In the genomic region with DNA sequence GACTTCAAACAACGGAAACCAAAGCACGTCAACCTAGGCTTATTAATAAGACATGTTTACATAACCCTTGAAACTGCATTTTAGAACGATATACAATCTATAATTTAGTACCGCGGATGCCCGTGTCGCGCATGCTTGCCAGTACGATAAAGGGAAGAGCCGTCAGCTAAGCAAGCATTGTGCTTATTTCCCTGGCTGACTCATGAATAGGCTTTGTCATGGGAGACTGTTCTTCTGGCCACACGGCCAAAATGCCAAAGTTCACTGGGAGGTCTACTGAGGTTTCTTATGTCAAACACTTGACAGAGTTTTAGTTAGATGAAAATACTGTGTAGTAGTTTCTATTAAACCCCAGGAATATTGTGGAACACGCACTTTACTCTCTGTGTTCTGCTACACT, we compare ENCODE assay signal across 8 mouse cellular contexts. TPM values are rescaled to one million over a fixed set of nuclear protein-coding genes. Genes with fewer than 3 reads are reported as not detected.
DNase-seq lines count a peak whose midpoint lies in the region; ATAC-seq lines count a peak whose summit lies in the region.

No protein-coding gene starts in this region.

- peak overlapping the region; percentile 59 for H3K27ac ChIP-seq in heart, embryonic 12.5 days (ENCODE audit: poor library complexity, severe bottlenecking)
- H3K27ac ChIP-seq in kidney, embryonic 14.5 days (ENCODE audit: low read depth, low read length), result peak overlapping the region; percentile 94; the same call in 1 of the 2 replicates
- peak overlapping the region; percentile 90 for H3K27ac ChIP-seq in stomach, embryonic 16.5 days (ENCODE audit: low read length)

- peak; percentile 39 to 44 for DNase-seq in adrenal gland, adult 18-20 months (ENCODE audit: low spot score in 2 of 2)
- no peak for DNase-seq in ovary, postnatal 10 days (ENCODE audit: low spot score)
- no peak for DNase-seq in right cerebral cortex, postnatal 4 days

- no peaks in the 10 kb centered on the region for H3K27me3 ChIP-seq in heart, embryonic 12.5 days (replicated peaks)
- no peaks in the 10 kb centered on the region for H3K27me3 ChIP-seq in kidney, embryonic 14.5 days (ENCODE audit: control insufficient read depth, insufficient read depth, low read length)
- H3K27me3 ChIP-seq in stomach, embryonic 16.5 days (ENCODE audit: control insufficient read depth, insufficient read depth, low read length), result no peaks in the 10 kb centered on the region

- 66% methylated on average over 12 of the region's 12 CpGs for WGBS in heart, embryonic 12.5 days
- WGBS in kidney, embryonic 14.5 days, result 28% methylated on average over 12 of the region's 12 CpGs
- 19% methylated on average over 12 of the region's 12 CpGs for WGBS in stomach, embryonic 16.5 days

- H3K4me1 ChIP-seq in heart, embryonic 12.5 days (replicated peaks), result peaks cover 22% of the 10 kb centered on the region
- H3K4me1 ChIP-seq in kidney, embryonic 14.5 days (ENCODE audit: control insufficient read depth, insufficient read depth, low read length), result peaks cover 10% of the 10 kb centered on the region
- peaks cover 8% of the 10 kb centered on the region for H3K4me1 ChIP-seq in stomach, embryonic 16.5 days (ENCODE audit: control insufficient read depth, insufficient read depth, low read length)

- H3K4me2 ChIP-seq in heart, embryonic 12.5 days, result no peak overlapping the region
- H3K4me2 ChIP-seq in kidney, embryonic 14.5 days (replicated peaks; ENCODE audit: low read depth, low read length), result peak overlapping the region; percentile 71; the same call in 1 of the 2 replicates
- H3K4me2 ChIP-seq in stomach, embryonic 16.5 days (ENCODE audit: low read depth, low read length), result peak overlapping the region; percentile 76

- ATAC-seq in CD4-positive, CD25-positive, alpha-beta regulatory T cell, adult 4 months, result peak; percentile 40
- ATAC-seq in heart, embryonic 12.5 days (ENCODE audit: insufficient number of reproducible peaks, low FRiP score), result no peak
- ATAC-seq in kidney, embryonic 14.5 days (ENCODE audit: low FRiP score, low TSS enrichment), result no peak
- peak; percentile 12; the same call in 1 of the 2 replicates for ATAC-seq in megakaryocyte progenitor cell, adult 5-6 weeks (replicated peaks; ENCODE audit: poor library complexity)
- ATAC-seq in stomach, embryonic 16.5 days (ENCODE audit: insufficient read depth, low FRiP score), result peak; percentile 35; the same call in 1 of the 2 replicates

- H3K9ac ChIP-seq in heart, embryonic 12.5 days, result no peak overlapping the region
- no peak overlapping the region for H3K9ac ChIP-seq in kidney, embryonic 14.5 days (ENCODE audit: low read depth, low read length)
- 0 out of 2 replicates have a peak overlapping the region, but pooled peaks have one; percentile 29 for H3K9ac ChIP-seq in stomach, embryonic 16.5 days (ENCODE audit: low read length)

- H3K4me3 ChIP-seq in heart, embryonic 12.5 days, result no peak overlapping the region
- H3K4me3 ChIP-seq in kidney, embryonic 14.5 days (ENCODE audit: low read length), result no peak overlapping the region
- no peak overlapping the region; the same call in 1 of the 2 replicates for H3K4me3 ChIP-seq in stomach, embryonic 16.5 days (replicated peaks; ENCODE audit: low read length)

- no peaks in the 10 kb centered on the region for H3K9me3 ChIP-seq in heart, embryonic 12.5 days (replicated peaks)
- no peaks in the 10 kb centered on the region for H3K9me3 ChIP-seq in kidney, embryonic 14.5 days (ENCODE audit: control insufficient read depth, low read length)
- no peaks in the 10 kb centered on the region for H3K9me3 ChIP-seq in stomach, embryonic 16.5 days (replicated peaks; ENCODE audit: control insufficient read depth, low read length)

- no peaks in the 10 kb centered on the region for H3K36me3 ChIP-seq in heart, embryonic 12.5 days
- H3K36me3 ChIP-seq in kidney, embryonic 14.5 days (ENCODE audit: control insufficient read depth, insufficient read depth, low read length), result no peaks in the 10 kb centered on the region
- no peaks in the 10 kb centered on the region for H3K36me3 ChIP-seq in stomach, embryonic 16.5 days (ENCODE audit: control insufficient read depth, insufficient read depth, low read length)

RNA-seq across cellular contexts. Expression of a gene that starts 17.8 kb away (rescaled TPM):
- polyA plus RNA-seq in CD4-positive, CD25-positive, alpha-beta regulatory T cell, adult 4 months (2017; shearing (Covaris generic)), result 10 to 100 TPM; 20.2 to 20.7 TPM
- total RNA-seq in adrenal gland, adult 18-20 months (2021), result 10 to 100 TPM; 24.1 to 35.6 TPM
- polyA plus RNA-seq in heart, embryonic 12.5 days (2016; fragmentation: Nextera tagmentation; extraction: Ambion mirVana), result 5.3 and 5.8 TPM in 2 replicates
- polyA plus RNA-seq in kidney, embryonic 14.5 days (2014; fragmentation: Nextera tagmentation; extraction: Ambion mirVana), result 6.1 and 7.9 TPM in 2 replicates
- 1.2 and 2.0 TPM in 2 replicates for total RNA-seq in megakaryocyte progenitor cell, adult 5-6 weeks (2015)
- 0.57 and 1.6 TPM in 2 replicates for total RNA-seq in megakaryocyte progenitor cell, adult 5-6 weeks (2017)
- polyA plus RNA-seq in stomach, embryonic 16.5 days (2015; fragmentation: Nextera tagmentation; extraction: Ambion mirVana), result 5.6 and 6.2 TPM in 2 replicates

Comparison
In these comparisons a context has a peak if more than half of its experiments do, and no peak if none do; other contexts are left out.
1. ATAC-seq: peak in CD4-positive, CD25-positive, alpha-beta regulatory T cell, adult 4 months (single experiment), megakaryocyte progenitor cell, adult 5-6 weeks (single experiment) and stomach, embryonic 16.5 days (single experiment); none in heart, embryonic 12.5 days (single experiment) and kidney, embryonic 14.5 days (single experiment).
2. DNase-seq: peak in adrenal gland, adult 18-20 months (2 of 2); none in ovary, postnatal 10 days (single experiment) and right cerebral cortex, postnatal 4 days (single experiment).
3. Peak in every context shown above with its lines, with median percentiles within 50 percentile points of each other: H3K27ac ChIP-seq.